Mouse (Mus musculus): ENCODE data around the gene Neurod2.

Gene Neurod2

GRCm38 (mm10) chr11:98329081-98329959 is at the start of gene Neurod2:
TSS of gene Neurod2 (minus strand) at chr11:98329648.
- no peak for DNase-seq (ENCODE audit: low read depth, low spot score)

GRCm38 (mm10) chr11:98377787-98378186 is 48.3 kb upstream of the Neurod2 start:
- DNase-seq (ENCODE audit: low read depth, low spot score): no peak

DNA sequence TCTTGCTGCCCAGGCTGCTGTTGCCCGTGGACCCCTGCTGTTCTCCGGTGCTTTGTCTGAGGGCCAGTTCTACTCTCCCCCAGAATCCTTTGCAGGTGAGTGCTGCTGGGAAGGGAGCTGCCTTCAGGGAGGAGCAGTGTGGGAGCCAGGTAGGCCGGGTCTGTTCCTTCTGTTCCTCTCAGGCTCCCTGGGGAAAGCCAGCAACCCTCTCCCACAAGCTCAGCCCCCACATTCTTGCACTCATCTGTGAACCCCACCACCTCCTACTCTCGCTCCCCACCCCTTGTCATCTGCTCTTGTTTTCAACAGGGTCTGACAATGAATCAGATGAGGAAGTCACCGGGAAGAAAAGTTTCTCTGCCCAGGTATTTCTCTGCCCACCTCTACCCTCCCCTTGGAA is 47.3 kb upstream of the Neurod2 start:
- DNase-seq (ENCODE audit: low read depth, low spot score): no peak

- no peak for DNase-seq (ENCODE audit: low read depth, low spot score)
Observed at GRCm38 (mm10) chr11:98374266-98374665, 44.8 kb upstream of the Neurod2 start.

DNA sequence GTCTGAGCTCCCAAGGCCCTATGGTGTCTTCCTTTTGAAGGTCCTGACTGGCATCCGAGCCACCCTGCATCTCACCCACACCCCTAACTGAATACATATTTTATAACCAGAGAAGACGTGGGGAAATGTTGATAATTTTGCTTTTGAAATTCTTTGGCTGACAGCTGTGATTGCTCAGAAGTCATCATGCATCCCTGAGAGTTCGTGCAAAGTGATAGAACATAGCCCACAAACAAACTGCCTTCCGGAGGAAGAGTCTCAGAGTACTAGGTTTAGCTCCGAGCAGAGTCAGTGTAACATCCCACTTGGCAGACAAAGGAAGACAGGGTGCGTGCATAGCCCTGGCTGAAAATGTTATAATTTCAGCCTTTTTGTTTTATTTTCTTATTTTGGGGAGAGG is 43.8 kb upstream of the Neurod2 start:
- no peak for DNase-seq (ENCODE audit: low read depth, low spot score)

DNA sequence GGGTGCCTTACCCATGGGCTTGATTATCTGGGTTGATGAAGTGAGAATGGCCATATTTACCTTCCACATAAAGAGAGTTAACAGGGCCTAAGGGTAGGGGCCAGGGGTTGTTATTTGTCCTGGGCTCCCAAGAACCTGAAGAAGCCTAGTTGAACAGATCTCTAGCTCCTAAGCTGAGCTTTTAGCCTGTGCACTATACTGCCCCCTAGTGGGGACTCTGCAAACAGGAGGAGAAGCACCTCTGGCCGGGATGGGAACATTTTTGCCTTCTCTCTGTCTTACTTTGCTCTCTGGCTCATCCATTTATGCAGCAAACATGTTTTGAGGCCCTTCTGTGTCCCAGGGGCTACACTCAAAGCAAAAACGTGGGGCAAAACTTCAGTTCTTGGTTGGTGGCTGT is 43.0 kb upstream of the Neurod2 start:
- DNase-seq (ENCODE audit: low read depth, low spot score): peak; percentile 63

- no peak for DNase-seq (ENCODE audit: low read depth, low spot score)
Observed at GRCm38 (mm10) chr11:98371556-98372240, 42.2 kb upstream of the Neurod2 start.

- DNase-seq (ENCODE audit: low read depth, low spot score): no peak
Observed at GRCm38 (mm10) chr11:98370588-98370987, 41.1 kb upstream of the Neurod2 start.

GRCm38 (mm10) chr11:98369337-98369736 is 39.9 kb upstream of the Neurod2 start:
- DNase-seq (ENCODE audit: low read depth, low spot score): no peak

DNA sequence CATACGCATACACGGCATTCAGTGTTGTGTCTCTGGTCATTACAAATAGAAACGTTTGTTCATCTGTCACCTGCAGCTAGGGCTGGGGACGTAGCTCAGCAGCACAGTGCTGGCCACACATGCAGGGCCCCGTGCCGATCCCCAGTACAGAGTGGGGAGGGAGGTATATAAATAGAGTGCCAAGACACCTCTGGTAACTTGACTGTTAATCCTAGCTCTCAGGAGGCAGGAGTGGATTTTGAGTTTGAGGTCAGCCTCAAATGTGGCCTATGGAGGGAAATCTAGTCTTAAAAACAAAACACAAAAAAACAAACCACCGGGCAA is 38.4 kb upstream of the Neurod2 start:
- no peak for DNase-seq (ENCODE audit: low read depth, low spot score)

DNA sequence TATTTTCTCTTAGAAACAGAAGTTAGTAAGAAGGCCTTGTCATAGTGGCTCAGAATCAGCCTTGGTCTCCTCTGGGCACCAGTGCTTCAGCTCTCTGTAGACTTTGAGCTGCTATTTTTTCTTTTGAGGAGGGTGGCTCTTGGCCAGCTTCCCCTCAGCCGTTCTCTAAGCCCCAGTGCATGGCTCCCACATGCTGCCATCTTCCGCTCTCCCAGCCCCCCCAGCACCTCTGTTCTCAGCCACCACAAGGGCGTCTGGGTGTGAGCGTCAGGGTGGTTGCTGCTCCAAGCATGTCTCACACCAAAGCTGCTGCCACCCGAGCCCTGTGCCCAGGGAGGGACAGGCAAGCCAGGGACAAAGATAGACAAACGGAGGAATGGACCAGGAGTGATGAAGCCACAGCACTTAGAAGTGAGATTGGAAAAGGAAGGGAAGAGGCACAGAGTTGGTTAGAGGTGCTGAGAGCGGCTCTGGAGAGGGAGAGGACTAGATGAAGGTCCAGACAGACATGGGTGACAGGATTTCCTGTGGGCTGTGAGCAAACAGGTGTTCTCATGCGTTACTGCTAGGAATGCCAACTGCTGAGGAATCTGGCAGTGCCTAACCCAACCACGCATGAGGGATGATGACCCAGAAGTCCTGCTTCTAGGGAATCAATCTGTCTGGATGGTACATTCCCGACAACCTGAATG is 37.9 kb upstream of the Neurod2 start:
- DNase-seq (ENCODE audit: low read depth, low spot score): no peak

DNA sequence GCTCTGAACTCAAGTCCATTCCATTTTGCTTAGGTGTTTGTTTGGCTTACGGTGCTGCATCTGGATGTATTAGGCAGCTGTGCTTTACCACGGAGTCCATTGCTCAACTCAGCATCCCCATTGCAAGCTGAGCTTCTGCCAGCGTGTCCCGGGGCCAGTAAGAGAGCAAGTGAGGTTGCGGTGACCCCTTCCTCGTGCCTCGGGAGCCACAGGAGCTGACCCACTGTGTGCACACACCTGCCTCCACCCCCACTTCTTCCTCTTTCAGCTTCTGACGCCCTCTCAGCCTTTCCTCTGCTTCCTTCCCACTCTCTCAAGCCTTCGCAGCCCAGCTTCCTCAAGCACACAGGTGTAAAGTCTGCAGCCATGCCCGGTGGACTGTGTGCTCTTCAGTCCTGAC is 36.8 kb upstream of the Neurod2 start:
- DNase-seq (ENCODE audit: low read depth, low spot score): no peak

DNA sequence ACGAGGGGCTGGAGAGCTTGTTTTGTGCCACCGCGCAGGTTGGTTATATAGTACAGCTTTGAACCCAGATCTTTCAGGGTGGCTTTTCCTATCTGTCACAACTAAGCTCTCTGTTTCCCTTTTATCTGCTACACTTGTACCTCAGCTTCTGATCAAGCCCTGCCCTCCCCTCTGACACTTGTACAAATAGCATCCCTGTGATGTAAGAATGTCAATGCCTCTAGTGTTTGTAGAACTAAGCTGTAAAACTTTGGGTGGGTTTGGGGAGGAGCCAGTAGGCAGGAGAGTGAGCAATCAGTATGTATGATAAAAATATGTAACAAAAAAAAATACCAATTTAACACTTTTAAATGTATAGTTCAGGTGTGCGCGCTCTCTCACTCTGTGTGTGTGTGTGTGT is 35.0 kb upstream of the Neurod2 start:
- no peak for DNase-seq (ENCODE audit: low read depth, low spot score)

DNA sequence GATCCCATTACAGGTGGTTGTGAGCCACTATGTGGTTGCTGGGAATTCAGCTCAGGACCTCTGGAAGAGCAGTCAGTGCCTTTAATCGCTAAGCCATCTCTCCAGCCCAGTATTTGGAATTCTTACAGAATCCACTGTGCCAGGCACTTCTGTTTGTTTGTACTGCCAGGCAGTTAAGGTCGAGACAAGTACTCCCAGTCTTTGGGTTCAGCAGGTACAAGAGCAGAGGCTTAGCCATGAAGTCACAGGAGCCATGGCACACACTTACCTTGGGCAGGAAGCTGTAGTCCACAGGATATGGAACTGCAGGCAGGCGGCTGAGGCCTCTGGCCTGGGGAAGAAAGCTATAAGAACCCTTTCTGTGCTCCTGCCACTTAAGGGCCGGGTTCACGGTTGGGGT is 34.4 kb upstream of the Neurod2 start:
- no peak for DNase-seq (ENCODE audit: low read depth, low spot score)

GRCm38 (mm10) chr11:98360866-98361521 is 31.5 kb upstream of the Neurod2 start:
- no peak for DNase-seq (ENCODE audit: low read depth, low spot score)

DNA sequence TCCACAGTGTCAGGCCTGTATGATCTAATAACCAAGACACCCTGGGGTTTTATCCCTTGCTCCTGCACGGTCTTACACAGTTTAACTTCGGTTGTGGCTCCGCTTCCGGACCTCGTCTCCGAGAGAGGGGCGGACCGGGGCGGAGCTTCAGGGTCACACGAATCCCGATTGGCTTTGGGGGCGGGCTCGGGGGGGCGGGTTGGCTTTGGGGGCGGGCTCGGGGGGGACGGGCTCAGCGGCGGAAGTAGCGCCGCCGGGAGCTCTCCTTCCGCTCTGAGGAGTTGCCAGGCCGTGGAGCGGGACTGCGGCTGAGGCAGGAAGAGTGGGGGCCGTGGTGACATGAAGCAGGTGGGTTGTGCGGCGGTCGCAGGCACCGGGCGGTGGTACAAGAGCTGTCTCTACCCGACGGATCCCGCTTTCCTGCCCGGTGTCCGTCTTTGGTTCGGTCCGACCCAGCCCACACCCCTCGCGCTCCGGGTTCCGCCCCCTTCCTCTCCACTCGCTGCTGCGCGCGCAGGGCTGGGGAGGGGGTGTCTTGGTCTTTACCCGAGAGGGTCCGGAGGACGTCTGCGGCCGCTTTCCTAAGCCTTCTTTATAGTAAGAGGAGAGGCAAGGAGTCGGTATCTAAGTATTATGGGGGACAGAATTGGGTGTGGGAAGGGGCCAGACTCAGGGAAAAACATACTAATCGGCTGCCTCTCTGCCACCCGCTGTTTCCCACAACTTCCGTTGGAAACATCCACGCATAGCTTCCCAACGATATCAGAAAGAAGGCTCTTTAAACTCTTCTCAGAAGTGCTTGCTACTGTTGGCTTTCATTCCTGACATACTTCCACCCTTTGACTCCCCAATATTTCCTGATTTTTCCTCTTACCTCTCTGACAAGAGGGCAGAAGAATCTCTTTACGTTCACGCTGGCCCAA is 29.0 kb upstream of the Neurod2 start, which contains the start of gene Stard3:
Gene Stard3, plus strand, starts transcription at position 208 of the 923 bp plus-strand sequence.
- DNase-seq (ENCODE audit: low read depth, low spot score): peak; percentile 94

- DNase-seq (ENCODE audit: low read depth, low spot score): no peak
Observed at GRCm38 (mm10) chr11:98357396-98358160, 28.1 kb upstream of the Neurod2 start.

GRCm38 (mm10) chr11:98356625-98357394 is 27.4 kb upstream of the Neurod2 start:
- no peak for DNase-seq (ENCODE audit: low read depth, low spot score)

DNA sequence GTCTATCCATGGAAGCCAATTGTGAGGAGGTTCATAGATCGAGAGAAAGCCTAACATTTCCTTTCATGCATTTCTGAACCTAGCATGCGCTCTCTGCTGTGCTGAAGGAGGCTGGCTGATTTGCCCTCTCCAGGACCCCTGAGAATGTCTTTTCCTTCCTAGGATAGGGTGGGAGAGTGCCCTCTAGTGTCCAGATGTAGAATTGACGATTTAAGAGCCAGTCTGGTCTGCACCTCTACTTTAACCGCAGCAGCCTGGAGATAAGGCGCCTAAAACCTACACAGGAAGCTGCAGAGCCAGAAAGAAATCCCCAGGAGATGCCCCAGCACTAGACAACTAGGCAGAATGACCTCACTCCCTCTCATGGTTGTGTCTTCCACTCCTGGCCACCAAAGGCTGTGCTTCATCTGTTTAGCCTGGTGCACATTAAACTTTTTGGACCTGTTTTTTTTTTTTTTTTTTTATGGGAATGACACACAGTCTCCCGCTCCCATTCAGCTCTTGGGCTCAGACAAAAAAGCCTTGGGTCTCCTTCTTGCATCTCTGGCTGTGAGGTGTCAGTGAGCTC is 26.4 kb upstream of the Neurod2 start:
- DNase-seq (ENCODE audit: low read depth, low spot score): peak; percentile 83

All from CD4-positive helper T cell, adult 2 months (primary cell).